Mouse (Mus musculus) midbrain, embryonic 12.5 days (tissue): ENCODE data around the gene Gria3. TPM values are rescaled to one million over a fixed set of nuclear protein-coding genes. Genes with fewer than 3 reads are reported as not detected.
A peak's percentile ranks its signal among the peaks of the same experiment; 100 is the strongest.

ENCODE experiments used
- ATAC-seq: fragments of 200-750 bp; cut with Nextera tagmentation; 2 replicates; pipeline ENCODE4 v1.8.0; 2017; ENCODE audit warnings: low read depth, moderate TSS enrichment, moderate library complexity; ENCODE audit not compliant: low FRiP score
- H3K27ac ChIP-seq: fragments of 300-500 bp; sonication (generic); replicated peaks from 2 replicates; pipeline ENCODE4 v1.5.1; 2016; ENCODE audit warnings: mild to moderate bottlenecking
- H3K27me3 ChIP-seq: fragments of 300-500 bp; sonication (generic); 2 replicates; pipeline ENCODE4 v1.6.1; 2016; ENCODE audit warnings: mild to moderate bottlenecking
- H3K36me3 ChIP-seq: fragments of 300-500 bp; sonication (generic); 2 replicates; pipeline ENCODE4 v1.6.1; 2016
- H3K4me1 ChIP-seq: fragments of 300-500 bp; sonication (generic); 2 replicates; pipeline ENCODE4 v1.6.1; 2016
- H3K4me2 ChIP-seq: fragments of 300-500 bp; sonication (generic); replicated peaks from 2 replicates; pipeline ENCODE4 v1.6.1; 2016; ENCODE audit warnings: mild to moderate bottlenecking, moderate library complexity
- H3K4me3 ChIP-seq: fragments of 300-500 bp; sonication (generic); 2 replicates; pipeline ENCODE4 v1.5.1; 2016; ENCODE audit warnings: mild to moderate bottlenecking
- H3K9ac ChIP-seq: fragments of 300-500 bp; sonication (generic); replicated peaks from 2 replicates; pipeline ENCODE4 v1.6.1; 2016; ENCODE audit warnings: mild to moderate bottlenecking, moderate library complexity
- H3K9me3 ChIP-seq: fragments of 300-500 bp; sonication (generic); 2 replicates; pipeline ENCODE4 v1.6.1; 2016; ENCODE audit warnings: mild to moderate bottlenecking
- WGBS: fragments of 180-500 bp; shearing (Covaris S2); methylation state at CpG from one replicate; pipeline ENCODE4 v1.1.7; 2016; 5-methylcytosine and 5-hydroxymethylcytosine counted together
- polyA plus RNA-seq: library from polyadenylated mRNA; unstranded; fragments of >200 nt; fragmentation: Nextera tagmentation; extraction: Ambion mirVana; gene quantifications from 2 replicates; pipeline ENCODE4 v1.2.1, GENCODE M21; 2016

Gene Gria3
- polyA plus RNA-seq, 1 experiment from 2014 or later: 7.4 TPM

- H3K36me3 ChIP-seq: no peaks in the 10 kb centered on the region
- H3K4me1 ChIP-seq: no peaks in the 10 kb centered on the region
- H3K9ac ChIP-seq: no peak overlapping the region
- no peak overlapping the region for H3K27ac ChIP-seq
- no peaks in the 10 kb centered on the region for H3K27me3 ChIP-seq
- H3K4me2 ChIP-seq: no peak overlapping the region
- ATAC-seq: no peak
- H3K4me3 ChIP-seq: no peak overlapping the region
- 92% methylated on average over 5 of the region's 5 CpGs for WGBS
- no peaks in the 10 kb centered on the region for H3K9me3 ChIP-seq
Observed at GRCm38 (mm10) chrX:41438841-41439240, 38.2 kb downstream of the Gria3 start.

GRCm38 (mm10) chrX:41448876-41449275, 48.2 kb downstream of the Gria3 start:
- Histone ChIP-seq H3K27ac (no peak overlapping the region), H3K36me3 (no peaks in the 10 kb centered on the region), H3K9me3 (no peaks in the 10 kb centered on the region), H3K27me3 (no peaks in the 10 kb centered on the region), H3K4me1 (no peaks in the 10 kb centered on the region), H3K9ac (no peak overlapping the region), H3K4me3 (no peak overlapping the region), H3K4me2 (no peak overlapping the region)
- ATAC-seq: no peak
- WGBS: 87% methylated on average over 1 of the region's 1 CpGs

- Histone ChIP-seq H3K36me3 (no peaks in the 10 kb centered on the region), H3K4me2 (no peak overlapping the region), H3K9me3 (no peaks in the 10 kb centered on the region), H3K27ac (no peak overlapping the region), H3K9ac (no peak overlapping the region), H3K27me3 (no peaks in the 10 kb centered on the region), H3K4me3 (no peak overlapping the region), H3K4me1 (no peaks in the 10 kb centered on the region)
- WGBS: 83% methylated on average over 2 of the region's 2 CpGs
- ATAC-seq: no peak
Observed at GRCm38 (mm10) chrX:41477486-41477885, 76.8 kb downstream of the Gria3 start.

DNA sequence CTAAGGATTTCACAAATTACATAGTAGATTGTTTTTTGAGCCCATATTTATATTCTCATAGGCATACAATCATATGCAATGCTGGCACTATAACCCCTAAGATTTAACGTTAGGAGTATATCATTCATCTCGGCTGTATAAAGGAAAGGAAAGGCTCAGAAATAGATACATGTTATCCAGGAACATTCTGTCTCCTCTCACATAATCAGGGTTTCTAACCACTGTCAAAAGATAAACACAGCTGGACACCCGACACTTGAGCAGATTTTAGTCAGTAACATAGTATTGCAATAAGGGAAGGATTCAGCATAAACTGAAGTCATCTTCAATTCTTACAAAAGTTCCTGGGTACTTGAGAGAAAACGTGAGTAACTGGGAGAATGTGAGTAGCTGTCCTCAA, 95.9 kb downstream of the Gria3 start:
- no peak overlapping the region for H3K9ac ChIP-seq
- H3K27ac ChIP-seq: no peak overlapping the region
- no peak overlapping the region for H3K4me2 ChIP-seq
- H3K4me1 ChIP-seq: no peaks in the 10 kb centered on the region
- ATAC-seq: no peak
- H3K36me3 ChIP-seq: no peaks in the 10 kb centered on the region
- no peak overlapping the region for H3K4me3 ChIP-seq
- H3K27me3 ChIP-seq: no peaks in the 10 kb centered on the region
- no peaks in the 10 kb centered on the region for H3K9me3 ChIP-seq
- 73% methylated on average over 4 of the region's 4 CpGs for WGBS

GRCm38 (mm10) chrX:41505371-41505770, 104.7 kb downstream of the Gria3 start:
- no peak overlapping the region for H3K9ac ChIP-seq
- no peak overlapping the region for H3K4me3 ChIP-seq
- WGBS: 55% methylated on average over 3 of the region's 3 CpGs
- no peaks in the 10 kb centered on the region for H3K27me3 ChIP-seq
- no peaks in the 10 kb centered on the region for H3K4me1 ChIP-seq
- no peaks in the 10 kb centered on the region for H3K36me3 ChIP-seq
- H3K27ac ChIP-seq: no peak overlapping the region
- H3K9me3 ChIP-seq: no peaks in the 10 kb centered on the region
- no peak overlapping the region for H3K4me2 ChIP-seq
- peak; percentile 38; the same call in 1 of the 2 replicates for ATAC-seq

- no peaks in the 10 kb centered on the region for H3K36me3 ChIP-seq
- ATAC-seq: no peak
- no peaks in the 10 kb centered on the region for H3K4me1 ChIP-seq
- no peaks in the 10 kb centered on the region for H3K27me3 ChIP-seq
- H3K9ac ChIP-seq: no peak overlapping the region
- H3K4me2 ChIP-seq: no peak overlapping the region
- H3K4me3 ChIP-seq: no peak overlapping the region
- no peaks in the 10 kb centered on the region for H3K9me3 ChIP-seq
- H3K27ac ChIP-seq: no peak overlapping the region
- 69% methylated on average over 1 of the region's 1 CpGs for WGBS
Observed at GRCm38 (mm10) chrX:41507959-41508358, 107.3 kb downstream of the Gria3 start.

- no peaks in the 10 kb centered on the region for H3K36me3 ChIP-seq
- H3K9me3 ChIP-seq: no peaks in the 10 kb centered on the region
- no peaks in the 10 kb centered on the region for H3K4me1 ChIP-seq
- no peaks in the 10 kb centered on the region for H3K27me3 ChIP-seq
- WGBS: 85% methylated on average over 3 of the region's 3 CpGs
- H3K4me3 ChIP-seq: no peak overlapping the region
- no peak overlapping the region for H3K9ac ChIP-seq
- no peak overlapping the region for H3K27ac ChIP-seq
- no peak for ATAC-seq
- no peak overlapping the region for H3K4me2 ChIP-seq
Observed at GRCm38 (mm10) chrX:41514982-41515381, 114.3 kb downstream of the Gria3 start.

GRCm38 (mm10) chrX:41532511-41532910, 131.9 kb downstream of the Gria3 start:
- no peak for ATAC-seq
- no peaks in the 10 kb centered on the region for H3K27me3 ChIP-seq
- H3K9me3 ChIP-seq: no peaks in the 10 kb centered on the region
- 79% methylated on average over 2 of the region's 2 CpGs for WGBS
- no peaks in the 10 kb centered on the region for H3K36me3 ChIP-seq
- no peak overlapping the region for H3K4me2 ChIP-seq
- H3K9ac ChIP-seq: no peak overlapping the region
- H3K27ac ChIP-seq: no peak overlapping the region
- H3K4me3 ChIP-seq: no peak overlapping the region
- no peaks in the 10 kb centered on the region for H3K4me1 ChIP-seq

DNA sequence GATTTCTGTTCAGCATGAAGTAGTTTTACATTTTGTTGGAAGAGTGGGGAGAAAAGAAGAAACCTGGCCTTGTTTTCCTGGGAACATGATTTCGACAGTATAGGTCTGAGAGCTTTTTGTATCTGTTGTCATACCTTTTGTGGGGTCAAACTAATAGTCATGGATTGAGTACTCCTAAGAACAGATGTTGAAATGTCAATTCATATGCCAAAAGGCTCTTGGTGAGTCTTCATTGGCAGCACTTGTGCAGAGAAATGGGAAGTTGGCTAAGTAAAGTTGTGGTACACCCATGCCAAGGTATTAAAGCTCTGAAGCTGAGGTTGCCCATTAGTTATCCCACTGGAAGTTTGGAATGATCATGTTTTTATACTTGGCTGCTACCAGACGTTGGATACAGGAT, 135.2 kb downstream of the Gria3 start:
- Histone ChIP-seq H3K4me1 (no peaks in the 10 kb centered on the region), H3K27ac (no peak overlapping the region), H3K9ac (no peak overlapping the region), H3K9me3 (no peaks in the 10 kb centered on the region), H3K36me3 (no peaks in the 10 kb centered on the region), H3K4me3 (no peak overlapping the region), H3K4me2 (no peak overlapping the region), H3K27me3 (no peaks in the 10 kb centered on the region)
- ATAC-seq: no peak
- WGBS: 84% methylated on average over 2 of the region's 2 CpGs

- no peaks in the 10 kb centered on the region for H3K36me3 ChIP-seq
- H3K9me3 ChIP-seq: no peaks in the 10 kb centered on the region
- H3K4me3 ChIP-seq: no peak overlapping the region
- no peak for ATAC-seq
- WGBS: 67% methylated on average over 6 of the region's 6 CpGs
- H3K27ac ChIP-seq: no peak overlapping the region
- H3K4me1 ChIP-seq: no peaks in the 10 kb centered on the region
- H3K9ac ChIP-seq: no peak overlapping the region
- no peak overlapping the region for H3K4me2 ChIP-seq
- no peaks in the 10 kb centered on the region for H3K27me3 ChIP-seq
Observed at GRCm38 (mm10) chrX:41562296-41563060, 161.8 kb downstream of the Gria3 start.

- ATAC-seq: no peak
- no peaks in the 10 kb centered on the region for H3K27me3 ChIP-seq
- H3K4me1 ChIP-seq: no peaks in the 10 kb centered on the region
- H3K9ac ChIP-seq: no peak overlapping the region
- no peak overlapping the region for H3K4me3 ChIP-seq
- WGBS: 73% methylated on average over 2 of the region's 2 CpGs
- no peak overlapping the region for H3K4me2 ChIP-seq
- no peaks in the 10 kb centered on the region for H3K9me3 ChIP-seq
- no peaks in the 10 kb centered on the region for H3K36me3 ChIP-seq
- no peak overlapping the region for H3K27ac ChIP-seq
Observed at GRCm38 (mm10) chrX:41564898-41565297, 164.2 kb downstream of the Gria3 start.

- H3K9ac ChIP-seq: no peak overlapping the region
- WGBS: 63% methylated on average over 1 of the region's 1 CpGs
- no peaks in the 10 kb centered on the region for H3K27me3 ChIP-seq
- no peak overlapping the region for H3K27ac ChIP-seq
- ATAC-seq: no peak
- H3K9me3 ChIP-seq: no peaks in the 10 kb centered on the region
- H3K4me2 ChIP-seq: no peak overlapping the region
- no peaks in the 10 kb centered on the region for H3K36me3 ChIP-seq
- no peak overlapping the region for H3K4me3 ChIP-seq
- H3K4me1 ChIP-seq: no peaks in the 10 kb centered on the region
Observed at GRCm38 (mm10) chrX:41573079-41573478, 172.4 kb downstream of the Gria3 start.

DNA sequence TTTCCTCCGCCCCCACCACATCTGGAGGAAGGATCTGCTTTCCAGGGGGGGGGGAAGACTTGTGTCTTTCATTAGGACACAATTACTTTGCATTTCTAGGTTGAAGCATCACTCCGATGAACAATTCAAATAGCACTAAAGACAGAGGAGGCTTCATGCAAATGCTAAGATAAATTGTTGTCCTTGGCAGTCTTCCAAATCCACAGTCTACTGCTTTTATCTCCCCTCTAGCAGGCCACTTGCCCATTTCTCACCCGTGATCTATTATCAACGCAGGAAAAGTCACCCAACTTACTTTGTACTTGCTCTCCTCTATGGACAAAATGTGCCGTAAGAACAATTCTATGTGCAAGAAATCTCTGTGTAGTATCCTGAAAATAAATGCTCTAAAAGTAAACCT, 178.1 kb downstream of the Gria3 start:
- no peaks in the 10 kb centered on the region for H3K4me1 ChIP-seq
- no peak overlapping the region for H3K9ac ChIP-seq
- ATAC-seq: no peak
- no peaks in the 10 kb centered on the region for H3K27me3 ChIP-seq
- H3K9me3 ChIP-seq: no peaks in the 10 kb centered on the region
- no peaks in the 10 kb centered on the region for H3K36me3 ChIP-seq
- no peak overlapping the region for H3K4me3 ChIP-seq
- WGBS: 77% methylated on average over 5 of the region's 5 CpGs
- H3K4me2 ChIP-seq: no peak overlapping the region
- H3K27ac ChIP-seq: no peak overlapping the region
